Mouse (Mus musculus): ENCODE results near the gene Trp53. TPM values are rescaled to one million over a fixed set of nuclear protein-coding genes. Genes with fewer than 3 reads are reported as not detected.

Gene Trp53
- polyA plus RNA-seq, 1 experiment from 2014 or later = 219 TPM

DNA sequence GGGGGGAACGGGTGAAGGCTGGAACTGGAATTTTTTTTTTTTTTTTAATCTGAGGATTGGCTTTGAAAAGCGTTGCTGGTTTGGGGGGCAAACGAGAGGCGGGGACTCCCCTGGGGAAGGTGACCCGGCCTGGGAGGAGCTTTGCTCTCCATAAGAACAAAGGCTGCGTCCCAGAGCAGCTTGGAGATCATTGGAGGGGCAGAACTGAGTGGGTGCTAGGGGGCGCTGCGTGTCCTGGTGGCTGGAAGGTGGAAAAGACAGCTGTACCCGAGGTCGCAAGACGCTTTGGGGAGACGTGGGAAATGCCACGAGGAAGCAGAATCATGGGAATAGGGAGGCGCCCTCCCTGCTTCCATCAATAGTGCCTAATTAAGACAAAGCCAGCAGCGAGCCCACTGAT is 33.1 kb upstream of the Trp53 start:
- Histone ChIP-seq H3K4me3 (ENCODE audit: low read length) (peak overlapping the region; percentile 51), H3K36me3 (ENCODE audit: control insufficient read depth, insufficient read depth, low read length) (no peaks in the 10 kb centered on the region), H3K4me2 (replicated peaks; ENCODE audit: low read depth, low read length) (peak overlapping the region; percentile 91), H3K9ac (ENCODE audit: low read depth, low read length) (peak overlapping the region; percentile 74), H3K27ac (ENCODE audit: low read depth, low read length) (peak overlapping the region; percentile 73), H3K4me1 (ENCODE audit: control insufficient read depth, insufficient read depth, low read length) (peaks cover 9% of the 10 kb centered on the region), H3K9me3 (ENCODE audit: control insufficient read depth, low read length) (no peaks in the 10 kb centered on the region), H3K27me3 (ENCODE audit: control insufficient read depth, insufficient read depth, low read length) (no peaks in the 10 kb centered on the region; the same call in 1 of the 2 replicates)
- WGBS = 3% methylated on average over 15 of the region's 15 CpGs
- ATAC-seq (ENCODE audit: low FRiP score, low TSS enrichment) = peak; percentile 26; the same call in 1 of the 2 replicates

GRCm38 (mm10) chr11:69549060-69549656 is 31.0 kb upstream of the Trp53 start, which contains the start of gene Dnah2:
Gene Dnah2, minus strand, starts transcription at chr11:69549110.
- ATAC-seq (ENCODE audit: low FRiP score, low TSS enrichment) = no peak
- H3K9ac ChIP-seq (ENCODE audit: low read depth, low read length) = 0 out of 2 replicates have a peak within 1 kb of the TSS, but pooled peaks have one; percentile 7
- H3K36me3 ChIP-seq (ENCODE audit: control insufficient read depth, insufficient read depth, low read length) = no peaks in the 10 kb centered on the region
- H3K4me3 ChIP-seq (ENCODE audit: low read length) = no peak within 1 kb of the TSS
- WGBS = 38% methylated on average over 12 of the region's 12 CpGs
- no peaks in the 10 kb centered on the region; the same call in 1 of the 2 replicates for H3K27me3 ChIP-seq (ENCODE audit: control insufficient read depth, insufficient read depth, low read length)
- H3K4me1 ChIP-seq (ENCODE audit: control insufficient read depth, insufficient read depth, low read length) = peaks cover 9% of the 10 kb centered on the region
- H3K4me2 ChIP-seq (replicated peaks; ENCODE audit: low read depth, low read length) = no peak within 1 kb of the TSS
- no peak within 1 kb of the TSS for H3K27ac ChIP-seq (ENCODE audit: low read depth, low read length)
- H3K9me3 ChIP-seq (ENCODE audit: control insufficient read depth, low read length) = no peaks in the 10 kb centered on the region

DNA sequence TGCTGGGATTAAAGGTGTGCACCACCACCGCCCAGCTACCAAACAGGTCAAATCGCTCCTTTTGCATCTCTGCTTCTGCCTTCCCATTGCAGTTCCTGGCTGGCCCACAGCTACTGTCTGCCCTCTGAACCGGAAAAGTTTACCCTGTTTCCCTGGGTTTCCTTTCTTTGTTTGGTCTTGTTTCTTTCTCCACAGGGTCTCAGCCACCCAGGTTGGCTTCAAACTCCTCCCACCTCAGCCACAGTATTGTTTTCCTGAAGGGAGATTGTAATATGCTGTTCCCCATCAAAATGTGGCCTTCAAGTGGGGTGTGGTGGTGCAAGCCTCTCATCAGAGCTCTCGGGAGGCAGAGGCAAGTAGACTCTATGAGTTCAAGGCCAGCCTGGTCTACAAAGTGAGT is 28.8 kb upstream of the Trp53 start:
- Histone ChIP-seq H3K27ac (ENCODE audit: low read depth, low read length) (no peak overlapping the region), H3K9me3 (ENCODE audit: control insufficient read depth, low read length) (no peaks in the 10 kb centered on the region), H3K9ac (ENCODE audit: low read depth, low read length) (no peak overlapping the region), H3K4me3 (ENCODE audit: low read length) (no peak overlapping the region), H3K36me3 (ENCODE audit: control insufficient read depth, insufficient read depth, low read length) (no peaks in the 10 kb centered on the region), H3K4me2 (replicated peaks; ENCODE audit: low read depth, low read length) (no peak overlapping the region), H3K27me3 (ENCODE audit: control insufficient read depth, insufficient read depth, low read length) (peaks cover 2% of the 10 kb centered on the region; the same call in 1 of the 2 replicates), H3K4me1 (ENCODE audit: control insufficient read depth, insufficient read depth, low read length) (peaks cover 9% of the 10 kb centered on the region)
- no peak for ATAC-seq (ENCODE audit: low FRiP score, low TSS enrichment)
- WGBS = 76% methylated on average over 4 of the region's 4 CpGs

DNA sequence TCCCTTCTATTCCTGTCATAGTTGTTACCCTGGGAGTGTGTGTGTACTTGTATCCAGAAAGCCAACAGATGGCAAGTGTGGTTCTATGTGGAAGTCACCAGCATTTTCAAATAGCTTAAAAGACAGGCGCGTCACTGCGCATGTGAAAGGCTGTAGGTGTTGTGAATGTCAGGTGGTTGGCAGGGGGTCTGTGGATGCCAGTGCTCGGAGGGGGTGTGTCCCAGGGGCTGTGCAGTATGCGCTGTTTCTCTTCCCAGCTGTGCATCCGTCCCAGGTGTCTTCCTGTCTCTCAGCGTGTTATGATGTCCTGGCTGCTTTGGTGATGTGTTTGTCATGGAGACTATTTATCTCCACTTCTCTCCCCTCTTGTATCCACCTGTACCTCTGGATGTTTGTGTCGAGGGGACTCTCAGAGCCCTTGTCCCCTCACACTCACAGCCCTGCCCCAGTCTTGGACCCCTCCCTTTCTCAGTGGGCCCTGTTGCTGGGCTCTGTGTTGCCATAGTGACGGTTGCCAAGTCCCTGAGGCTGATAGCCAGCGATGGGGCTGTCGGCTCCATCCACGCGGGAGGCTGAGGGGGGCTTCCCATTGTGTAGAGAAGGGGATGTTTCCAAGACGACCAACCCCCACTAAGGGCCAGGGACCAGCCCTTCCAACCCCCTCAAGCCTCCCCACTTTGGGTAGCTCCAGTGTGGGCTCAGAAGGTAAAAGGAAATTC is 27.4 kb upstream of the Trp53 start:
- Histone ChIP-seq H3K27ac (ENCODE audit: low read depth, low read length) (no peak overlapping the region), H3K27me3 (ENCODE audit: control insufficient read depth, insufficient read depth, low read length) (peaks cover 5% of the 10 kb centered on the region; the same call in 1 of the 2 replicates), H3K4me3 (ENCODE audit: low read length) (no peak overlapping the region), H3K36me3 (ENCODE audit: control insufficient read depth, insufficient read depth, low read length) (no peaks in the 10 kb centered on the region; the same call in 1 of the 2 replicates), H3K9me3 (ENCODE audit: control insufficient read depth, low read length) (no peaks in the 10 kb centered on the region), H3K4me2 (replicated peaks; ENCODE audit: low read depth, low read length) (no peak overlapping the region), H3K4me1 (ENCODE audit: control insufficient read depth, insufficient read depth, low read length) (0 out of 2 replicates have a peak, but pooled peaks cover 2% of the 10 kb centered on the region), H3K9ac (ENCODE audit: low read depth, low read length) (0 out of 2 replicates have a peak overlapping the region, but pooled peaks have one; percentile 18)
- 31% methylated on average over 14 of the region's 14 CpGs for WGBS
- ATAC-seq (ENCODE audit: low FRiP score, low TSS enrichment) = no peak

- ATAC-seq (ENCODE audit: low FRiP score, low TSS enrichment) = no peak
- Histone ChIP-seq H3K27me3 (ENCODE audit: control insufficient read depth, insufficient read depth, low read length) (peaks cover 5% of the 10 kb centered on the region; the same call in 1 of the 2 replicates), H3K4me3 (ENCODE audit: low read length) (no peak overlapping the region), H3K9ac (ENCODE audit: low read depth, low read length) (0 out of 2 replicates have a peak overlapping the region, but pooled peaks have one; percentile 18), H3K27ac (ENCODE audit: low read depth, low read length) (no peak overlapping the region), H3K4me2 (replicated peaks; ENCODE audit: low read depth, low read length) (no peak overlapping the region), H3K36me3 (ENCODE audit: control insufficient read depth, insufficient read depth, low read length) (no peaks in the 10 kb centered on the region; the same call in 1 of the 2 replicates), H3K9me3 (ENCODE audit: control insufficient read depth, low read length) (no peaks in the 10 kb centered on the region), H3K4me1 (ENCODE audit: control insufficient read depth, insufficient read depth, low read length) (peaks cover 6% of the 10 kb centered on the region; the same call in 1 of the 2 replicates)
- WGBS = 22% methylated on average over 2 of the region's 2 CpGs
Measured at GRCm38 (mm10) chr11:69553341-69553721, 26.8 kb upstream of the Trp53 start.

DNA sequence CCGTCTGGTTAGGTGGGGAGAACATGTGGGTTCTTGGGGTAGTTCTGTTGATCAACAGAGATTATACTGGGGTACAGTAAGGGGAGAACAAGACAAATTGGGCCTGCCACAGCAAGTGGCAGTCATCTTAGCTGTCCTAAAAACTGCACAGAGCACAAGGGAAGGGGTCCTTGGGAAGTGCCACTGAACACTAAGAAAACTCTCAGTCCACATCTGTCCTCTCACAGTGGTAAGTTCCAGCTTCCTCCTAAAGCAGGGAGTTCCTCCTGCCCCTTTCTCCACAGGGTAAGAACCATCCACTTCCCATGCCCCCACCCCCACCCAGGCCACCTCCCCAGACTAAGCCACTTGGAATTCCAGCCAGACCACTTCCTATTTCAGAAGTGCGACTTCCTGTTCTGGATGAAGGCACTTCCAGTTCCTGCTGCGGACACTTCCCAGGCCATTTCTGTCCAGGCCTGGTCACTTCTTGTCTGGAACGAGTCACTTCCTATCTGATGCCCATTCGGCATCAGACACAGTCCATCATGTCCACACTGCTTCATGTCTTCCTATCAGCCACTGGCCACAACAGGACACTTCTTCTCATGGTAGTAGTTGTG is 25.5 kb upstream of the Trp53 start:
- ATAC-seq (ENCODE audit: low FRiP score, low TSS enrichment) = no peak
- no peaks in the 10 kb centered on the region; the same call in 1 of the 2 replicates for H3K36me3 ChIP-seq (ENCODE audit: control insufficient read depth, insufficient read depth, low read length)
- H3K27ac ChIP-seq (ENCODE audit: low read depth, low read length) = no peak overlapping the region
- H3K4me2 ChIP-seq (replicated peaks; ENCODE audit: low read depth, low read length) = no peak overlapping the region
- H3K9me3 ChIP-seq (ENCODE audit: control insufficient read depth, low read length) = no peaks in the 10 kb centered on the region
- H3K27me3 ChIP-seq (ENCODE audit: control insufficient read depth, insufficient read depth, low read length) = peaks cover 5% of the 10 kb centered on the region; the same call in 1 of the 2 replicates
- WGBS = 85% methylated on average over 5 of the region's 5 CpGs
- peaks cover 17% of the 10 kb centered on the region for H3K4me1 ChIP-seq (ENCODE audit: control insufficient read depth, insufficient read depth, low read length)
- H3K4me3 ChIP-seq (ENCODE audit: low read length) = no peak overlapping the region
- H3K9ac ChIP-seq (ENCODE audit: low read depth, low read length) = no peak overlapping the region

DNA sequence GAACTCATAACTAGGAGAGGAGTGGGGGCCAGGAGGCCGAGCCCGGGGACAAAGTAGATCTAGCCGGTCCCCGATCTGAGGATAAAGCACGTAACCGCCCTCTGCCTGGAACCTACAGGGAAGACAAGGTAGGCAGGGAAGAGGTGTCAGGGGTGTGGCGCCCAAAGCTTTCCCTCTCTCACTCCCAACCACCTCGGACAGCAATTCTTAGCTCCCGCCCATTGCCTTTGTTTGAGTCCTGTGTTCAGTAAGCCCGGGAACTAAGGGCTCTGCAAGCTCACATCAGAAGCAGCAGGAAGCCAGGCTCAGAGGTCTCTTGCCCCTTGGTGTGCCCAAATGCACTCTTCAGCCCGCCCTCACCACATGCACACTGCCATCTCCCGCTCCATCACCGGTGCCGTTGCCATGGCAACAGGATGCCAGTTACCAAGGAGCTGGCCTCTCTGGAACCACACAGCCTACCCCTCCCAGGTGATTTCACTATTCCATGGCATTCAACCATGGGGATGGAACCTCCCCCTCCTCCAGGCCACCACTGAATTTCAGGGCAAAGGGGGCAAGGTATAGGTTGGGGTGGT is 22.7 kb upstream of the Trp53 start:
- WGBS = 34% methylated on average over 14 of the region's 14 CpGs
- Histone ChIP-seq H3K4me3 (ENCODE audit: low read length) (no peak overlapping the region), H3K9me3 (ENCODE audit: control insufficient read depth, low read length) (no peaks in the 10 kb centered on the region), H3K4me2 (replicated peaks; ENCODE audit: low read depth, low read length) (no peak overlapping the region; the same call in 1 of the 2 replicates), H3K27me3 (ENCODE audit: control insufficient read depth, insufficient read depth, low read length) (peaks cover 5% of the 10 kb centered on the region; the same call in 1 of the 2 replicates), H3K9ac (ENCODE audit: low read depth, low read length) (no peak overlapping the region), H3K4me1 (ENCODE audit: control insufficient read depth, insufficient read depth, low read length) (peaks cover 26% of the 10 kb centered on the region), H3K27ac (ENCODE audit: low read depth, low read length) (no peak overlapping the region), H3K36me3 (ENCODE audit: control insufficient read depth, insufficient read depth, low read length) (peaks cover 12% of the 10 kb centered on the region)
- ATAC-seq (ENCODE audit: low FRiP score, low TSS enrichment) = no peak

- no peak for ATAC-seq (ENCODE audit: low FRiP score, low TSS enrichment)
- H3K4me1 ChIP-seq (ENCODE audit: control insufficient read depth, insufficient read depth, low read length) = peaks cover 26% of the 10 kb centered on the region
Measured at GRCm38 (mm10) chr11:69558756-69559155, 21.4 kb upstream of the Trp53 start.

More at GRCm38 (mm10) chr11:69558756-69559155, 21.4 kb upstream of the Trp53 start:
- H3K4me2 ChIP-seq (replicated peaks; ENCODE audit: low read depth, low read length) = peak overlapping the region; percentile 99
- H3K36me3 ChIP-seq (ENCODE audit: control insufficient read depth, insufficient read depth, low read length) = peaks cover 22% of the 10 kb centered on the region
- no peak overlapping the region for H3K27ac ChIP-seq (ENCODE audit: low read depth, low read length)
- WGBS = 14% methylated on average over 6 of the region's 6 CpGs
- H3K9ac ChIP-seq (ENCODE audit: low read depth, low read length) = peak overlapping the region; percentile 3; the same call in 1 of the 2 replicates
- no peaks in the 10 kb centered on the region for H3K9me3 ChIP-seq (ENCODE audit: control insufficient read depth, low read length)
- peaks cover 5% of the 10 kb centered on the region; the same call in 1 of the 2 replicates for H3K27me3 ChIP-seq (ENCODE audit: control insufficient read depth, insufficient read depth, low read length)
- H3K4me3 ChIP-seq (ENCODE audit: low read length) = peak overlapping the region; percentile 69
